Mouse (Mus musculus): ENCODE results near the gene B3galt6. TPM values are rescaled to one million over a fixed set of nuclear protein-coding genes. Genes with fewer than 3 reads are reported as not detected.

Gene B3galt6
- polyA plus RNA-seq, 1 experiment, result 5.9 TPM

GRCm38 (mm10) chr4:155992906-155993547, 578 bp upstream of the B3galt6 start:
- DNase-seq (ENCODE audit: low read depth, low spot score), result peak; percentile 73
- WGBS, result under 1% methylated on average over 70 of the region's 70 CpGs

- DNase-seq (ENCODE audit: low read depth, low spot score), result no peak
- 10% methylated on average over 37 of the region's 37 CpGs for WGBS
These were observed 580 bp downstream of the B3galt6 start for GRCm38 (mm10) chr4:155991908-155992230.

- WGBS, result 60% methylated on average over 22 of the region's 22 CpGs
- DNase-seq (ENCODE audit: low read depth, low spot score), result no peak
These were observed 1.1 kb downstream of the B3galt6 start for GRCm38 (mm10) chr4:155991211-155991907.

- 15% methylated on average over 2 of the region's 2 CpGs for WGBS
- no peak for DNase-seq (ENCODE audit: low read depth, low spot score)
These were observed 8.7 kb downstream of the B3galt6 start for GRCm38 (mm10) chr4:155983788-155984187.

GRCm38 (mm10) chr4:155981436-155982082, 10.9 kb downstream of the B3galt6 start:
- no peak for DNase-seq (ENCODE audit: low read depth, low spot score)
- WGBS, result 72% methylated on average over 12 of the region's 12 CpGs

GRCm38 (mm10) chr4:155973239-155973638, 19.2 kb downstream of the B3galt6 start:
- no peak for DNase-seq (ENCODE audit: low read depth, low spot score)
- WGBS, result 63% methylated on average over 2 of the region's 2 CpGs

GRCm38 (mm10) chr4:155972651-155973050, 19.8 kb downstream of the B3galt6 start:
- DNase-seq (ENCODE audit: low read depth, low spot score), result no peak
- WGBS, result 78% methylated on average over 6 of the region's 6 CpGs

GRCm38 (mm10) chr4:155970286-155970685, 22.2 kb downstream of the B3galt6 start:
- no peak for DNase-seq (ENCODE audit: low read depth, low spot score)
- 56% methylated on average over 5 of the region's 5 CpGs for WGBS

- 72% methylated on average over 13 of the region's 13 CpGs for WGBS
- no peak for DNase-seq (ENCODE audit: low read depth, low spot score)
These were observed 23.3 kb downstream of the B3galt6 start for GRCm38 (mm10) chr4:155969043-155969653.

- DNase-seq (ENCODE audit: low read depth, low spot score), result no peak
- WGBS, result 95% methylated on average over 11 of the region's 11 CpGs
These were observed 28.1 kb downstream of the B3galt6 start for GRCm38 (mm10) chr4:155964396-155964795.

- 75% methylated on average over 7 of the region's 7 CpGs for WGBS
- DNase-seq (ENCODE audit: low read depth, low spot score), result no peak
These were observed 29.3 kb downstream of the B3galt6 start for GRCm38 (mm10) chr4:155963106-155963505.

- no peak for DNase-seq (ENCODE audit: low read depth, low spot score)
These were observed 30.1 kb downstream of the B3galt6 start, which contains the start of gene C1qtnf12 for GRCm38 (mm10) chr4:155962167-155962971. Gene C1qtnf12, plus strand, starts transcription at chr4:155962318.

GRCm38 (mm10) chr4:155959275-155959674, 33.2 kb downstream of the B3galt6 start:
- DNase-seq (ENCODE audit: low read depth, low spot score), result no peak
- WGBS, result 2% methylated on average over 5 of the region's 5 CpGs

More at GRCm38 (mm10) chr4:155962167-155962971, 30.1 kb downstream of the B3galt6 start, which contains the start of gene C1qtnf12:
- 2% methylated on average over 42 of the region's 42 CpGs for WGBS

- DNase-seq (ENCODE audit: low read depth, low spot score), result no peak
- 57% methylated on average over 6 of the region's 6 CpGs for WGBS
These were observed 37.0 kb downstream of the B3galt6 start for GRCm38 (mm10) chr4:155955491-155955890.

- DNase-seq (ENCODE audit: low read depth, low spot score), result no peak
These were observed 45.4 kb downstream of the B3galt6 start for GRCm38 (mm10) chr4:155947094-155947493.

GRCm38 (mm10) chr4:155944271-155944670, 48.2 kb downstream of the B3galt6 start:
- DNase-seq (ENCODE audit: low read depth, low spot score), result peak; percentile 57
- under 1% methylated on average over 17 of the region's 17 CpGs for WGBS

- peak; percentile 71 for DNase-seq (ENCODE audit: low read depth, low spot score)
- under 1% methylated on average over 83 of the region's 85 CpGs for WGBS
These were observed 48.8 kb downstream of the B3galt6 start, which contains the start of gene Ube2j2 for GRCm38 (mm10) chr4:155943534-155944249. Gene Ube2j2, plus strand, starts transcription at chr4:155943831.

GRCm38 (mm10) chr4:155943049-155943452, 49.4 kb downstream of the B3galt6 start:
- 2% methylated on average over 17 of the region's 17 CpGs for WGBS
- DNase-seq (ENCODE audit: low read depth, low spot score), result no peak
